Mouse (Mus musculus): ENCODE measurements around the gene Slc6a21.

- TF ChIP-seq POLR2A (IDR thresholded peaks at IDR 0.05; ENCODE audit: insufficient read length, low read depth) (no peak), MYOD1 (IDR thresholded peaks at IDR 0.05; ENCODE audit: control insufficient read depth in 1 of 3, insufficient read length in 2 of 3, low read depth in 2 of 3) (no peak)
Observed at GRCm38 (mm10) chr7:45265518-45265917, 11.8 kb upstream of the Slc6a21 start.
